9 mouse cellular contexts compared by ENCODE assay signal in the genomic region with DNA sequence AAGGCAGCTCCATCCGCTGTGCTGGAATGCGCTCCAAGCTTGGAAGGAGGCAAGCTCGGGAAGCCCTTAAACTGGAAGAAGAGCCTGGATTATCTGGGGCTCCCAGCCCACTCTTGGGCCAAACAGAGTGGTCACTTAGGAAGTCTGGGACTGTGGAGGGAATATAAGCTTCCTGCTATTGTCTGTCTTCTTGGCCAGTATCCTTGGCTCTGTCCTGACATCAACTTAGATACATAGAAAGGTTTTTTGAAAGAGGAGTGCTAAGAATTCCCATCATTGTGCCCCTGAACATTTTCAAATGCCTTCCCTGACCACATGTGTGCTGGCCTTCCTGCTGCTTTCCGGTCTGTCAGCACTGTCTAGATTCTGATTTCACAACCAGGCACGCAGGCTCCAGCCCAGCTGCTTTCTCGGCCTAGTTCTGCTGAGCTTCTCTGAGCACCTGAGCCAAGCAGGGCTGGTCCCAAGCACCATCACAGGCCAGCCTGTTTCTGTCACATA. TPM values are rescaled to one million over a fixed set of nuclear protein-coding genes. Genes with fewer than 3 reads are reported as not detected.
DNase-seq lines count a peak whose midpoint lies in the region; ATAC-seq and TF ChIP-seq lines count a peak whose summit lies in the region.
"Had no signal": no experiment of that assay in that cellular context is flagged by ENCODE, and none has a peak within 500 bp of the region (broad histone marks: within the 10 kb centered on the region; RNA-seq: fewer than 3 reads in every experiment).

No protein-coding gene starts in this region.

- 72% methylated on average over 6 of the region's 6 CpGs for whole genome bisulfite sequencing in hindbrain, postnatal 0 days
- WGBS in hindbrain, embryonic 16.5 days = 73% methylated on average over 6 of the region's 6 CpGs
- WGBS in heart, embryonic 13.5 days = 30% methylated on average over 6 of the region's 6 CpGs
- 36% methylated on average over 6 of the region's 6 CpGs for WGBS in lung, postnatal 0 days
- 82% methylated on average over 6 of the region's 6 CpGs for WGBS in forebrain, embryonic 15.5 days

- H3K27me3 ChIP-seq in hindbrain, postnatal 0 days (ENCODE audit: insufficient read depth, low read length) = no peaks in the 10 kb centered on the region
- no peaks in the 10 kb centered on the region for H3K27me3 ChIP-seq in hindbrain, embryonic 16.5 days (replicated peaks; ENCODE audit: control insufficient read depth, insufficient read depth, low read length)
- H3K27me3 ChIP-seq in heart, embryonic 13.5 days (replicated peaks) = peaks cover 16% of the 10 kb centered on the region
- H3K27me3 ChIP-seq in lung, postnatal 0 days (replicated peaks; ENCODE audit: insufficient read depth, low read length) = no peaks in the 10 kb centered on the region
- H3K27me3 ChIP-seq in forebrain, embryonic 15.5 days = no peaks in the 10 kb centered on the region; the same call in 1 of the 2 replicates

- peak; percentile 87 for TF ChIP-seq EP300 in lung, postnatal 0 days (IDR thresholded peaks at IDR 0.05)

- no peak overlapping the region for H3K9ac ChIP-seq in hindbrain, postnatal 0 days (replicated peaks; ENCODE audit: low read length)
- no peak overlapping the region for H3K9ac ChIP-seq in hindbrain, embryonic 16.5 days (ENCODE audit: low read depth, low read length)
- no peak overlapping the region for H3K9ac ChIP-seq in heart, embryonic 13.5 days
- H3K9ac ChIP-seq in lung, postnatal 0 days (replicated peaks; ENCODE audit: low read depth) = no peak overlapping the region
- no peak overlapping the region for H3K9ac ChIP-seq in forebrain, embryonic 15.5 days (replicated peaks)

- DNase-seq in hindbrain, postnatal 0 days (ENCODE audit: low spot score) = no peak
- DNase-seq in NIH3T3 (ENCODE audit: low read depth) = peak; percentile 67
- DNase-seq in lung, postnatal 0 days (ENCODE audit: low spot score) = peak; percentile 84
- no peak for DNase-seq in cerebellum, postnatal 14 days
- no peak for DNase-seq in ovary, postnatal 36 days (ENCODE audit: low spot score)

- H3K27ac ChIP-seq in hindbrain, postnatal 0 days = no peak overlapping the region
- no peak overlapping the region for H3K27ac ChIP-seq in hindbrain, embryonic 16.5 days (ENCODE audit: low read depth, low read length)
- H3K27ac ChIP-seq in heart, embryonic 13.5 days (replicated peaks) = peak overlapping the region; percentile 49
- peak overlapping the region; percentile 84 for H3K27ac ChIP-seq in lung, postnatal 0 days (ENCODE audit: low read length)
- H3K27ac ChIP-seq in forebrain, embryonic 15.5 days (replicated peaks) = no peak overlapping the region

- no peaks in the 10 kb centered on the region for H3K9me3 ChIP-seq in hindbrain, postnatal 0 days (ENCODE audit: low read length)
- H3K9me3 ChIP-seq in hindbrain, embryonic 16.5 days (ENCODE audit: control insufficient read depth, low read length) = no peaks in the 10 kb centered on the region
- no peaks in the 10 kb centered on the region for H3K9me3 ChIP-seq in heart, embryonic 13.5 days
- no peaks in the 10 kb centered on the region for H3K9me3 ChIP-seq in lung, postnatal 0 days (ENCODE audit: low read length)
- no peaks in the 10 kb centered on the region for H3K9me3 ChIP-seq in forebrain, embryonic 15.5 days
- H3K9me3 ChIP-seq: G1E had no signal

- no peak for TF ChIP-seq CTCF in hindbrain, postnatal 0 days (IDR thresholded peaks at IDR 0.05; ENCODE audit: low read depth)
- no peak for TF ChIP-seq CTCF in lung, postnatal 0 days (IDR thresholded peaks at IDR 0.05)

- no peaks in the 10 kb centered on the region for H3K36me3 ChIP-seq in hindbrain, postnatal 0 days (ENCODE audit: insufficient read depth, low read length)
- no peaks in the 10 kb centered on the region for H3K36me3 ChIP-seq in hindbrain, embryonic 16.5 days (ENCODE audit: control insufficient read depth, insufficient read depth, low read length)
- H3K36me3 ChIP-seq in heart, embryonic 13.5 days = no peaks in the 10 kb centered on the region
- no peaks in the 10 kb centered on the region for H3K36me3 ChIP-seq in lung, postnatal 0 days (ENCODE audit: insufficient read depth, low read length)
- H3K36me3 ChIP-seq in forebrain, embryonic 15.5 days = no peaks in the 10 kb centered on the region

- H3K4me3 ChIP-seq in hindbrain, postnatal 0 days (ENCODE audit: low read length) = no peak overlapping the region
- H3K4me3 ChIP-seq in hindbrain, embryonic 16.5 days (ENCODE audit: low read length) = no peak overlapping the region
- no peak overlapping the region for H3K4me3 ChIP-seq in heart, embryonic 13.5 days
- H3K4me3 ChIP-seq in lung, postnatal 0 days (ENCODE audit: low read depth, low read length) = no peak overlapping the region
- H3K4me3 ChIP-seq in forebrain, embryonic 15.5 days = no peak overlapping the region

- peak overlapping the region; percentile 99 for H3K4me2 ChIP-seq in hindbrain, postnatal 0 days (ENCODE audit: low read depth, low read length)
- no peak overlapping the region for H3K4me2 ChIP-seq in hindbrain, embryonic 16.5 days (ENCODE audit: low read length)
- peak overlapping the region; percentile 92; the same call in 1 of the 2 replicates for H3K4me2 ChIP-seq in heart, embryonic 13.5 days
- H3K4me2 ChIP-seq in lung, postnatal 0 days (replicated peaks; ENCODE audit: low read depth, low read length) = peak overlapping the region; percentile 81; the same call in 1 of the 2 replicates
- H3K4me2 ChIP-seq in forebrain, embryonic 15.5 days (replicated peaks) = no peak overlapping the region

- ATAC-seq in hindbrain, postnatal 0 days = no peak
- no peak for ATAC-seq in hindbrain, embryonic 16.5 days
- no peak for ATAC-seq in heart, embryonic 13.5 days (ENCODE audit: extremely low read depth, insufficient number of reproducible peaks, low FRiP score, low TSS enrichment)
- peak; percentile 51 for ATAC-seq in lung, postnatal 0 days
- ATAC-seq in forebrain, embryonic 15.5 days (replicated peaks) = no peak

- peaks cover 22% of the 10 kb centered on the region for H3K4me1 ChIP-seq in hindbrain, postnatal 0 days (ENCODE audit: insufficient read depth, low read length)
- H3K4me1 ChIP-seq in hindbrain, embryonic 16.5 days (ENCODE audit: control insufficient read depth, insufficient read depth, low read depth, low read length) = peaks cover 8% of the 10 kb centered on the region
- H3K4me1 ChIP-seq in heart, embryonic 13.5 days = peaks cover 34% of the 10 kb centered on the region
- H3K4me1 ChIP-seq in lung, postnatal 0 days (ENCODE audit: insufficient read depth, low read depth, low read length) = peaks cover 21% of the 10 kb centered on the region; the same call in 1 of the 2 replicates
- H3K4me1 ChIP-seq in forebrain, embryonic 15.5 days = peaks cover 11% of the 10 kb centered on the region

RNA-seq across cellular contexts. Expression of gene Il4ra, which starts 1.0 kb away (rescaled TPM):
- total RNA-seq in hindbrain, postnatal 0 days (2014; rRNA removed) = 13.3 and 14.3 TPM in 2 replicates
- polyA plus RNA-seq in hindbrain, postnatal 0 days (2015; fragmentation: Nextera tagmentation; extraction: Ambion mirVana) = 4.5 and 5.0 TPM in 2 replicates
- 5.6 and 6.2 TPM in 2 replicates for polyA plus RNA-seq in hindbrain, embryonic 16.5 days (2015; fragmentation: Nextera tagmentation; extraction: Ambion mirVana)
- polyA plus RNA-seq in heart, embryonic 13.5 days (2015; fragmentation: Nextera tagmentation; extraction: Ambion mirVana) = 3.7 and 4.9 TPM in 2 replicates
- polyA plus RNA-seq in lung, postnatal 0 days (2015; fragmentation: Nextera tagmentation; extraction: Ambion mirVana) = 29.7 and 31.8 TPM in 2 replicates
- polyA plus RNA-seq in forebrain, embryonic 15.5 days (2015; fragmentation: Nextera tagmentation; extraction: Ambion mirVana) = 2.1 and 2.2 TPM in 2 replicates

RNA-seq across cellular contexts. Expression of gene Il21r, which starts 52.3 kb away (rescaled TPM):
- total RNA-seq in hindbrain, postnatal 0 days (2014; rRNA removed) = 0.52 TPM in 1 of 2 replicates, not detected in the other
- polyA plus RNA-seq in hindbrain, postnatal 0 days (2015; fragmentation: Nextera tagmentation; extraction: Ambion mirVana) = 0.29 and 0.40 TPM in 2 replicates
- 0.50 TPM in 2 replicates for polyA plus RNA-seq in hindbrain, embryonic 16.5 days (2015; fragmentation: Nextera tagmentation; extraction: Ambion mirVana)
- polyA plus RNA-seq in heart, embryonic 13.5 days (2015; fragmentation: Nextera tagmentation; extraction: Ambion mirVana) = 0.35 and 0.47 TPM in 2 replicates
- 0.38 and 0.65 TPM in 2 replicates for polyA plus RNA-seq in lung, postnatal 0 days (2015; fragmentation: Nextera tagmentation; extraction: Ambion mirVana)
- 0.15 and 0.17 TPM in 2 replicates for polyA plus RNA-seq in forebrain, embryonic 15.5 days (2015; fragmentation: Nextera tagmentation; extraction: Ambion mirVana)

RNA-seq across cellular contexts. Expression of gene Nsmce1, which starts 59.5 kb away (rescaled TPM):
- total RNA-seq in hindbrain, postnatal 0 days (2014; rRNA removed) = 21.3 and 27.8 TPM in 2 replicates
- polyA plus RNA-seq in hindbrain, postnatal 0 days (2015; fragmentation: Nextera tagmentation; extraction: Ambion mirVana) = 87.9 and 88.6 TPM in 2 replicates
- polyA plus RNA-seq in hindbrain, embryonic 16.5 days (2015; fragmentation: Nextera tagmentation; extraction: Ambion mirVana) = 85.4 and 91.2 TPM in 2 replicates
- polyA plus RNA-seq in heart, embryonic 13.5 days (2015; fragmentation: Nextera tagmentation; extraction: Ambion mirVana) = 97.9 and 110 TPM in 2 replicates
- 94.0 and 94.2 TPM in 2 replicates for polyA plus RNA-seq in lung, postnatal 0 days (2015; fragmentation: Nextera tagmentation; extraction: Ambion mirVana)
- polyA plus RNA-seq in forebrain, embryonic 15.5 days (2015; fragmentation: Nextera tagmentation; extraction: Ambion mirVana) = 119 and 128 TPM in 2 replicates

Comparison
In these comparisons a context has a peak if more than half of its experiments do, and no peak if none do; other contexts are left out.
1. H3K4me2 ChIP-seq: peak in hindbrain, postnatal 0 days (single experiment), heart, embryonic 13.5 days (single experiment) and lung, postnatal 0 days (single experiment); none in hindbrain, embryonic 16.5 days (single experiment) and forebrain, embryonic 15.5 days (single experiment).
2. DNase-seq: peak in NIH3T3 (single experiment) and lung, postnatal 0 days (single experiment); none in hindbrain, postnatal 0 days (single experiment), cerebellum, postnatal 14 days (0 of 2) and ovary, postnatal 36 days (single experiment).
3. H3K27ac ChIP-seq: peak in heart, embryonic 13.5 days (single experiment) and lung, postnatal 0 days (single experiment); none in hindbrain, postnatal 0 days (single experiment), hindbrain, embryonic 16.5 days (single experiment) and forebrain, embryonic 15.5 days (single experiment).